15 mouse cellular contexts compared by ENCODE assay signal in genomic region chr10:45130004-45130403, GRCm38 (mm10). TPM values are rescaled to one million over a fixed set of nuclear protein-coding genes. Genes with fewer than 3 reads are reported as not detected.
DNase-seq lines count a peak whose midpoint lies in the region; ATAC-seq and TF ChIP-seq lines count a peak whose summit lies in the region.
"Had no signal": no experiment of that assay in that cellular context is flagged by ENCODE, and none has a peak within 500 bp of the region (broad histone marks: within the 10 kb centered on the region; RNA-seq: fewer than 3 reads in every experiment).

No protein-coding gene starts in this region.

- no peaks in the 10 kb centered on the region for H3K4me1 ChIP-seq in lung, embryonic 14.5 days (ENCODE audit: insufficient read depth)
- H3K4me1 ChIP-seq in lung, postnatal 0 days (ENCODE audit: insufficient read depth, low read depth, low read length), result no peaks in the 10 kb centered on the region
- H3K4me1 ChIP-seq in intestine, embryonic 16.5 days (ENCODE audit: control insufficient read depth, insufficient read depth, low read length), result 0 out of 2 replicates have a peak, but pooled peaks cover 4% of the 10 kb centered on the region
- H3K4me1 ChIP-seq in stomach, embryonic 14.5 days (ENCODE audit: control insufficient read depth, insufficient read depth, low read length), result no peaks in the 10 kb centered on the region
- H3K4me1 ChIP-seq in hindbrain, embryonic 12.5 days, result no peaks in the 10 kb centered on the region

- 0 out of 2 replicates have a peak, but pooled peaks have one; percentile 31 for ATAC-seq in lung, embryonic 14.5 days (ENCODE audit: insufficient read depth)
- ATAC-seq in lung, postnatal 0 days, result no peak
- ATAC-seq in common myeloid progenitor, adult 5-6 weeks (replicated peaks; ENCODE audit: low read depth, poor library complexity, severe bottlenecking), result peak; percentile 75
- peak; percentile 92 for ATAC-seq in intestine, embryonic 16.5 days
- ATAC-seq in stomach, embryonic 14.5 days (ENCODE audit: insufficient number of reproducible peaks, insufficient read depth, low FRiP score, low read depth), result peak; percentile 61; the same call in 1 of the 2 replicates
- ATAC-seq in hindbrain, embryonic 12.5 days (ENCODE audit: low FRiP score), result no peak
- ATAC-seq: forebrain, postnatal 0 days had no signal

- TF ChIP-seq EP300 in lung, postnatal 0 days (IDR thresholded peaks at IDR 0.05), result no peak

- no peak overlapping the region for H3K27ac ChIP-seq in lung, embryonic 14.5 days (ENCODE audit: low read depth)
- H3K27ac ChIP-seq in lung, postnatal 0 days (ENCODE audit: low read length), result no peak overlapping the region
- H3K27ac ChIP-seq in intestine, embryonic 16.5 days (ENCODE audit: low read length), result no peak overlapping the region
- no peak overlapping the region for H3K27ac ChIP-seq in stomach, embryonic 14.5 days (ENCODE audit: low read length)
- no peak overlapping the region for H3K27ac ChIP-seq in hindbrain, embryonic 12.5 days
- no peak overlapping the region for H3K27ac ChIP-seq in layer of hippocampus, adult 2 months
- H3K27ac ChIP-seq: embryonic facial prominence, embryonic 13.5 days; left cerebral cortex, adult 2 months; lung, embryonic 15.5 days had no signal

- H3K27me3 ChIP-seq in lung, embryonic 14.5 days (ENCODE audit: insufficient read depth, low read length), result no peaks in the 10 kb centered on the region
- H3K27me3 ChIP-seq in lung, postnatal 0 days (replicated peaks; ENCODE audit: insufficient read depth, low read length), result no peaks in the 10 kb centered on the region
- no peaks in the 10 kb centered on the region for H3K27me3 ChIP-seq in intestine, embryonic 16.5 days (replicated peaks; ENCODE audit: control insufficient read depth, insufficient read depth, low read length)
- H3K27me3 ChIP-seq in stomach, embryonic 14.5 days (ENCODE audit: control insufficient read depth, insufficient read depth, low read length), result no peaks in the 10 kb centered on the region
- H3K27me3 ChIP-seq in hindbrain, embryonic 12.5 days, result no peaks in the 10 kb centered on the region
- H3K27me3 ChIP-seq: embryonic facial prominence, embryonic 13.5 days; lung, embryonic 15.5 days had no signal

- WGBS in lung, embryonic 14.5 days, result 73% methylated on average over 6 of the region's 6 CpGs
- WGBS in lung, postnatal 0 days, result 69% methylated on average over 6 of the region's 6 CpGs
- WGBS in intestine, embryonic 16.5 days, result 67% methylated on average over 6 of the region's 6 CpGs
- WGBS in stomach, embryonic 14.5 days, result 85% methylated on average over 6 of the region's 6 CpGs
- WGBS in hindbrain, embryonic 12.5 days, result 93% methylated on average over 6 of the region's 6 CpGs

- no peak overlapping the region for H3K9ac ChIP-seq in lung, embryonic 14.5 days
- H3K9ac ChIP-seq in lung, postnatal 0 days (replicated peaks; ENCODE audit: low read depth), result no peak overlapping the region
- no peak overlapping the region for H3K9ac ChIP-seq in intestine, embryonic 16.5 days (ENCODE audit: low read depth, low read length)
- no peak overlapping the region for H3K9ac ChIP-seq in stomach, embryonic 14.5 days (replicated peaks; ENCODE audit: low read depth, low read length)
- no peak overlapping the region for H3K9ac ChIP-seq in hindbrain, embryonic 12.5 days
- H3K9ac ChIP-seq: embryonic facial prominence, embryonic 13.5 days; forebrain, postnatal 0 days; lung, embryonic 15.5 days had no signal

- peaks cover 39% of the 10 kb centered on the region for H3K36me3 ChIP-seq in lung, embryonic 14.5 days (ENCODE audit: insufficient read depth)
- H3K36me3 ChIP-seq in lung, postnatal 0 days (ENCODE audit: insufficient read depth, low read length), result peaks cover 9% of the 10 kb centered on the region
- H3K36me3 ChIP-seq in intestine, embryonic 16.5 days (ENCODE audit: control insufficient read depth, insufficient read depth, low read length), result peaks cover 3% of the 10 kb centered on the region; the same call in 1 of the 2 replicates
- peaks cover 14% of the 10 kb centered on the region for H3K36me3 ChIP-seq in stomach, embryonic 14.5 days (ENCODE audit: control insufficient read depth, insufficient read depth, low read length)
- peaks cover 29% of the 10 kb centered on the region for H3K36me3 ChIP-seq in hindbrain, embryonic 12.5 days

- no peak for DNase-seq in lung, embryonic 14.5 days
- no peak for DNase-seq in lung, postnatal 0 days (ENCODE audit: low spot score)
- DNase-seq in kidney, adult 8-10 months, result no peak
- DNase-seq in layer of hippocampus, adult 2 months (ENCODE audit: low spot score in 2 of 2), result no peak
- DNase-seq: cerebellum, postnatal 10 days; forebrain, postnatal 0 days; kidney, postnatal 14 days; thymus, postnatal 25 days had no signal

- no peak overlapping the region for H3K4me2 ChIP-seq in lung, embryonic 14.5 days
- no peak overlapping the region for H3K4me2 ChIP-seq in lung, postnatal 0 days (replicated peaks; ENCODE audit: low read depth, low read length)
- no peak overlapping the region for H3K4me2 ChIP-seq in intestine, embryonic 16.5 days (ENCODE audit: low read depth, low read length)
- H3K4me2 ChIP-seq in stomach, embryonic 14.5 days (replicated peaks; ENCODE audit: low read depth, low read length), result no peak overlapping the region
- H3K4me2 ChIP-seq in hindbrain, embryonic 12.5 days (replicated peaks), result no peak overlapping the region
- H3K4me2 ChIP-seq: embryonic facial prominence, embryonic 13.5 days had no signal

- H3K4me3 ChIP-seq in lung, embryonic 14.5 days (ENCODE audit: low read depth, low read length), result no peak overlapping the region
- H3K4me3 ChIP-seq in lung, postnatal 0 days (ENCODE audit: low read depth, low read length), result no peak overlapping the region
- no peak overlapping the region for H3K4me3 ChIP-seq in intestine, embryonic 16.5 days (ENCODE audit: low read length)
- H3K4me3 ChIP-seq in stomach, embryonic 14.5 days (ENCODE audit: low read depth, low read length), result no peak overlapping the region
- no peak overlapping the region for H3K4me3 ChIP-seq in hindbrain, embryonic 12.5 days
- H3K4me3 ChIP-seq in layer of hippocampus, adult 2 months, result no peak overlapping the region
- H3K4me3 ChIP-seq: embryonic facial prominence, embryonic 13.5 days; left cerebral cortex, adult 2 months; lung, embryonic 15.5 days had no signal

- no peaks in the 10 kb centered on the region for H3K9me3 ChIP-seq in lung, embryonic 14.5 days (ENCODE audit: low read depth, low read length)
- no peaks in the 10 kb centered on the region for H3K9me3 ChIP-seq in lung, postnatal 0 days (ENCODE audit: low read length)
- H3K9me3 ChIP-seq in intestine, embryonic 16.5 days (ENCODE audit: control insufficient read depth, low read length), result no peaks in the 10 kb centered on the region
- no peaks in the 10 kb centered on the region for H3K9me3 ChIP-seq in stomach, embryonic 14.5 days (ENCODE audit: control insufficient read depth, low read depth, low read length)
- H3K9me3 ChIP-seq in hindbrain, embryonic 12.5 days (replicated peaks), result no peaks in the 10 kb centered on the region
- H3K9me3 ChIP-seq: embryonic facial prominence, embryonic 13.5 days; lung, embryonic 15.5 days had no signal

- no peak for TF ChIP-seq CTCF in lung, embryonic 14.5 days (IDR thresholded peaks at IDR 0.05; ENCODE audit: low read depth)
- TF ChIP-seq CTCF in lung, postnatal 0 days (IDR thresholded peaks at IDR 0.05), result no peak
- no peak for TF ChIP-seq CTCF in layer of hippocampus, adult 2 months (conservative IDR thresholded peaks at IDR 0.05)

RNA-seq across cellular contexts. Expression of gene Popdc3, which starts 47.9 kb away (rescaled TPM):
- 0.45 and 0.99 TPM in 2 replicates for polyA plus RNA-seq in lung, embryonic 14.5 days (2014; fragmentation: Nextera tagmentation; extraction: Ambion mirVana)
- polyA plus RNA-seq in lung, postnatal 0 days (2015; fragmentation: Nextera tagmentation; extraction: Ambion mirVana), result 6.4 and 6.6 TPM in 2 replicates
- total RNA-seq in common myeloid progenitor, adult 5-6 weeks (2017), result not detected in 2 replicates
- 0.51 and 0.59 TPM in 2 replicates for polyA plus RNA-seq in intestine, embryonic 16.5 days (2015; fragmentation: Nextera tagmentation; extraction: Ambion mirVana)
- polyA plus RNA-seq in stomach, embryonic 14.5 days (2014; fragmentation: Nextera tagmentation; extraction: Ambion mirVana), result 0.58 and 0.90 TPM in 2 replicates
- 0.92 and 1.1 TPM in 2 replicates for polyA plus RNA-seq in hindbrain, embryonic 12.5 days (2016; fragmentation: Nextera tagmentation; extraction: Ambion mirVana)
- 1 to 10 TPM; 4.0 to 7.3 TPM for total RNA-seq in layer of hippocampus, adult 2 months (2021)

Comparison
In these comparisons a context has a peak if more than half of its experiments do, and no peak if none do; other contexts are left out.
1. ATAC-seq: peak in lung, embryonic 14.5 days (single experiment), common myeloid progenitor, adult 5-6 weeks (single experiment), intestine, embryonic 16.5 days (single experiment) and stomach, embryonic 14.5 days (single experiment); none in lung, postnatal 0 days (single experiment) and hindbrain, embryonic 12.5 days (single experiment).